In genomic region chr2:158071633-158071995, GRCm38 (mm10) we compare ENCODE assay signal across 17 mouse cellular contexts. TPM values are rescaled to one million over a fixed set of nuclear protein-coding genes. Genes with fewer than 3 reads are reported as not detected.
A peak's percentile ranks its signal among the peaks of the same experiment; 100 is the strongest.
DNase-seq lines count a peak whose midpoint lies in the region; ATAC-seq lines count a peak whose summit lies in the region.
"Had no signal": no experiment of that assay in that cellular context is flagged by ENCODE, and none has a peak within 500 bp of the region (broad histone marks: within the 10 kb centered on the region; RNA-seq: fewer than 3 reads in every experiment).

No protein-coding gene starts in this region.

- peak overlapping the region; percentile 88 for H3K27ac ChIP-seq in heart, embryonic 10.5 days
- H3K27ac ChIP-seq in kidney, embryonic 15.5 days = 0 out of 2 replicates have a peak overlapping the region, but pooled peaks have one; percentile 22
- no peak overlapping the region for H3K27ac ChIP-seq in kidney, embryonic 14.5 days (ENCODE audit: low read depth, low read length)
- H3K27ac ChIP-seq in heart, embryonic 16.5 days (ENCODE audit: low read length) = peak overlapping the region; percentile 79
- H3K27ac ChIP-seq in intestine, embryonic 15.5 days = peak overlapping the region; percentile 33
- H3K27ac ChIP-seq: embryonic facial prominence, embryonic 15.5 days; limb, embryonic 13.5 days; midbrain, embryonic 12.5 days had no signal

- ATAC-seq in kidney, embryonic 15.5 days (replicated peaks; ENCODE audit: low FRiP score) = no peak
- ATAC-seq in kidney, embryonic 14.5 days (ENCODE audit: low FRiP score, low TSS enrichment) = no peak
- ATAC-seq in heart, embryonic 16.5 days (replicated peaks; ENCODE audit: extremely low read depth, insufficient read depth, low FRiP score) = no peak
- no peak for ATAC-seq in intestine, embryonic 15.5 days
- ATAC-seq: inflammation-experienced regulatory T-cells, adult 6 months had no signal

- no peak overlapping the region for H3K4me3 ChIP-seq in heart, embryonic 10.5 days
- H3K4me3 ChIP-seq in kidney, embryonic 15.5 days (replicated peaks) = no peak overlapping the region
- H3K4me3 ChIP-seq in kidney, embryonic 14.5 days (ENCODE audit: low read length) = no peak overlapping the region
- no peak overlapping the region for H3K4me3 ChIP-seq in heart, embryonic 16.5 days (ENCODE audit: low read length)
- no peak overlapping the region for H3K4me3 ChIP-seq in intestine, embryonic 15.5 days (replicated peaks)
- H3K4me3 ChIP-seq: embryonic facial prominence, embryonic 15.5 days; limb, embryonic 13.5 days; midbrain, embryonic 12.5 days had no signal

- H3K27me3 ChIP-seq in heart, embryonic 10.5 days (ENCODE audit: insufficient read depth, poor library complexity, severe bottlenecking) = no peaks in the 10 kb centered on the region
- H3K27me3 ChIP-seq in kidney, embryonic 15.5 days = no peaks in the 10 kb centered on the region
- H3K27me3 ChIP-seq in kidney, embryonic 14.5 days (ENCODE audit: control insufficient read depth, insufficient read depth, low read length) = no peaks in the 10 kb centered on the region
- no peaks in the 10 kb centered on the region for H3K27me3 ChIP-seq in heart, embryonic 16.5 days (ENCODE audit: control insufficient read depth, insufficient read depth, low read length)
- H3K27me3 ChIP-seq in intestine, embryonic 15.5 days (replicated peaks) = no peaks in the 10 kb centered on the region
- H3K27me3 ChIP-seq: embryonic facial prominence, embryonic 15.5 days; limb, embryonic 13.5 days; midbrain, embryonic 12.5 days had no signal

- peaks cover 77% of the 10 kb centered on the region for H3K36me3 ChIP-seq in heart, embryonic 10.5 days
- H3K36me3 ChIP-seq in kidney, embryonic 15.5 days = peaks cover 94% of the 10 kb centered on the region
- H3K36me3 ChIP-seq in kidney, embryonic 14.5 days (ENCODE audit: control insufficient read depth, insufficient read depth, low read length) = peaks cover 74% of the 10 kb centered on the region
- peaks cover 32% of the 10 kb centered on the region for H3K36me3 ChIP-seq in heart, embryonic 16.5 days (ENCODE audit: control insufficient read depth, insufficient read depth)
- H3K36me3 ChIP-seq in intestine, embryonic 15.5 days = peaks cover 23% of the 10 kb centered on the region

- H3K4me2 ChIP-seq in kidney, embryonic 15.5 days = no peak overlapping the region
- no peak overlapping the region for H3K4me2 ChIP-seq in kidney, embryonic 14.5 days (replicated peaks; ENCODE audit: low read depth, low read length)
- no peak overlapping the region for H3K4me2 ChIP-seq in heart, embryonic 16.5 days (ENCODE audit: low read depth, low read length)
- no peak overlapping the region for H3K4me2 ChIP-seq in intestine, embryonic 15.5 days (replicated peaks)
- H3K4me2 ChIP-seq: embryonic facial prominence, embryonic 15.5 days; limb, embryonic 13.5 days; midbrain, embryonic 12.5 days had no signal

- H3K4me1 ChIP-seq in heart, embryonic 10.5 days = peaks cover 36% of the 10 kb centered on the region
- peaks cover 8% of the 10 kb centered on the region for H3K4me1 ChIP-seq in kidney, embryonic 15.5 days
- H3K4me1 ChIP-seq in kidney, embryonic 14.5 days (ENCODE audit: control insufficient read depth, insufficient read depth, low read length) = no peaks in the 10 kb centered on the region
- H3K4me1 ChIP-seq in heart, embryonic 16.5 days (ENCODE audit: control insufficient read depth, insufficient read depth, low read length) = peaks cover 27% of the 10 kb centered on the region
- peaks cover 19% of the 10 kb centered on the region for H3K4me1 ChIP-seq in intestine, embryonic 15.5 days (replicated peaks)
- H3K4me1 ChIP-seq: limb, embryonic 13.5 days; midbrain, embryonic 12.5 days had no signal

- WGBS in heart, embryonic 10.5 days = 77% methylated on average over 5 of the region's 5 CpGs
- WGBS in kidney, embryonic 15.5 days = 71% methylated on average over 5 of the region's 5 CpGs
- 73% methylated on average over 5 of the region's 5 CpGs for WGBS in kidney, embryonic 14.5 days
- 67% methylated on average over 5 of the region's 5 CpGs for WGBS in heart, embryonic 16.5 days
- 76% methylated on average over 5 of the region's 5 CpGs for WGBS in intestine, embryonic 15.5 days

- H3K9me3 ChIP-seq in heart, embryonic 10.5 days = no peaks in the 10 kb centered on the region
- no peaks in the 10 kb centered on the region for H3K9me3 ChIP-seq in kidney, embryonic 15.5 days (replicated peaks)
- no peaks in the 10 kb centered on the region for H3K9me3 ChIP-seq in kidney, embryonic 14.5 days (ENCODE audit: control insufficient read depth, low read length)
- H3K9me3 ChIP-seq in heart, embryonic 16.5 days (replicated peaks; ENCODE audit: control insufficient read depth, low read length) = no peaks in the 10 kb centered on the region
- no peaks in the 10 kb centered on the region for H3K9me3 ChIP-seq in intestine, embryonic 15.5 days
- H3K9me3 ChIP-seq: embryonic facial prominence, embryonic 15.5 days; limb, embryonic 13.5 days; midbrain, embryonic 12.5 days had no signal

- H3K9ac ChIP-seq in kidney, embryonic 15.5 days = no peak overlapping the region
- no peak overlapping the region for H3K9ac ChIP-seq in kidney, embryonic 14.5 days (ENCODE audit: low read depth, low read length)
- H3K9ac ChIP-seq in heart, embryonic 16.5 days (ENCODE audit: low read length) = no peak overlapping the region
- H3K9ac ChIP-seq in intestine, embryonic 15.5 days = no peak overlapping the region
- H3K9ac ChIP-seq: embryonic facial prominence, embryonic 15.5 days; limb, embryonic 13.5 days; midbrain, embryonic 12.5 days had no signal

- intact Hi-C loops in left cerebral cortex, postnatal 36 days (cut with DNase I) = no loop called here

- DNase-seq in heart, embryonic 10.5 days (ENCODE audit: low spot score) = no peak
- no peak for DNase-seq in heart, adult 8-10 months (ENCODE audit: low spot score)
- DNase-seq in layer of hippocampus, postnatal 36 days = no peak
- DNase-seq in left cerebral cortex, postnatal 36 days (ENCODE audit: low spot score in 2 of 2) = no peak
- DNase-seq: cerebellum, adult 18-20 months; cerebellum, postnatal 25 days; gastrocnemius, postnatal 14 days; retina, postnatal 1 day; thymus, adult 2 months had no signal

RNA-seq across cellular contexts. Expression of gene Rprd1b, which starts 43.3 kb away (rescaled TPM):
- polyA plus RNA-seq in heart, embryonic 10.5 days (2016; fragmentation: Nextera tagmentation; extraction: Ambion mirVana) = 36.9 and 42.1 TPM in 2 replicates
- 10 to 100 TPM; 25.3 to 30.1 (median 28.6) TPM for total RNA-seq in heart, adult 8-10 months (2022)
- polyA plus RNA-seq in kidney, embryonic 15.5 days (2015; fragmentation: Nextera tagmentation; extraction: Ambion mirVana) = 44.8 and 48.9 TPM in 2 replicates
- polyA plus RNA-seq in kidney, embryonic 14.5 days (2014; fragmentation: Nextera tagmentation; extraction: Ambion mirVana) = 41.1 and 53.3 TPM in 2 replicates
- polyA plus RNA-seq in heart, embryonic 16.5 days (2015; fragmentation: Nextera tagmentation; extraction: Ambion mirVana) = 28.4 and 32.0 TPM in 2 replicates
- polyA plus RNA-seq in intestine, embryonic 15.5 days (2015; fragmentation: Nextera tagmentation; extraction: Ambion mirVana) = 40.3 and 40.7 TPM in 2 replicates
- total RNA-seq in layer of hippocampus, postnatal 36 days (2021) = 10 to 100 TPM; 46.4 to 54.7 TPM
- 10 to 100 TPM; 50.9 to 58.1 TPM for total RNA-seq in left cerebral cortex, postnatal 36 days (2021)

RNA-seq across cellular contexts. Expression of gene Tti1, which starts 43.4 kb away (rescaled TPM):
- 30.5 and 35.1 TPM in 2 replicates for polyA plus RNA-seq in heart, embryonic 10.5 days (2016; fragmentation: Nextera tagmentation; extraction: Ambion mirVana)
- total RNA-seq in heart, adult 8-10 months (2022) = 10 to 100 TPM; 22.4 to 35.4 (median 29.9) TPM
- polyA plus RNA-seq in kidney, embryonic 15.5 days (2015; fragmentation: Nextera tagmentation; extraction: Ambion mirVana) = 28.1 and 29.8 TPM in 2 replicates
- polyA plus RNA-seq in kidney, embryonic 14.5 days (2014; fragmentation: Nextera tagmentation; extraction: Ambion mirVana) = 10.6 and 26.6 TPM in 2 replicates
- polyA plus RNA-seq in heart, embryonic 16.5 days (2015; fragmentation: Nextera tagmentation; extraction: Ambion mirVana) = 24.2 and 25.4 TPM in 2 replicates
- polyA plus RNA-seq in intestine, embryonic 15.5 days (2015; fragmentation: Nextera tagmentation; extraction: Ambion mirVana) = 20.8 and 21.3 TPM in 2 replicates
- 10 to 100 TPM; 20.4 to 22.7 TPM for total RNA-seq in layer of hippocampus, postnatal 36 days (2021)
- total RNA-seq in left cerebral cortex, postnatal 36 days (2021) = 10 to 100 TPM; 19.7 to 21.1 TPM
